Mouse (Mus musculus): ENCODE data around the gene Rph3a. TPM values are rescaled to one million over a fixed set of nuclear protein-coding genes. Genes with fewer than 3 reads are reported as not detected.
"Not testable (repeated sequence)": the region's sequence is repeated elsewhere in the genome, so short reads cannot be mapped to it uniquely, and the experiment has no call there.

The Rph3a gene
- polyA plus RNA-seq, 1 experiment from 2014 or later, result not detected

DNA sequence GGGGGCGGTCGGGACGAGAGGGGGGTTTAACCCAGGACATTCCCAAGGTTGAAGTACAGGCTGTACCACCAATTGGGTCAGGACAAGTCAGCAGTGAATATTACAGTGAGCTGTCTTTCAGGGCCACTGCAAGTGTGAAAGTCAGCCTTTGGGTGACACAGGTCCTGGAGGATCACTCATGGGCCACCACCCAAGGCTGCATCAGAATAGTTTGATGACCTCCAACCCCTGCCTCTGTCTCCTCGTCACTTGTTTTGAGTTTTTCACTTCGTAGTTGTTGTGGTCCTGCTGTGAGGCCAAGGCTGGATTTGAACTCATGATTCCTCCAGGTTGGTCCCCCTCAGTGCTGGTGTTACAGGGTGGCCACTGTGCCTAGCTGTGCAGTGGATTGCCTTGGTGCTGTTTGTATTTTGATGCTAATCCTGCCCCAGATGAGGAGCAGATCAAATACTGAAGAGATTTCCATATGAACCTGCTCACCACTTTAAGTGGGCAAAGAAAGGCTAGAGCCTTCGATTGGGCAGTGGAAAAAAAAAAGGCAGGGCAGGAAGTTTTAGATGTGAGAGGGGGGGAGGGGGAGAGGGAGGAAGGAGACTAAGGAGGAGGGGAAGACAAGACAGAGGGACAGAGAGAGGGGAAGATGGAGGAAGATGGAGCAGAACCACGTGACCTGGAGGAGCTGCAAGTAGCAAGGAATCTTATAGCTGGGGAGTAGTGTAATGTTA, 101.5 kb downstream of the Rph3a start:
- Histone ChIP-seq H3K4me1 (ENCODE audit: insufficient read depth) (no peaks in the 10 kb centered on the region), H3K27me3 (ENCODE audit: insufficient read depth, low read length) (no peaks in the 10 kb centered on the region), H3K4me2 (no peak overlapping the region), H3K4me3 (ENCODE audit: low read depth, low read length) (no peak overlapping the region), H3K27ac (ENCODE audit: low read depth) (no peak overlapping the region), H3K36me3 (ENCODE audit: insufficient read depth) (no peaks in the 10 kb centered on the region), H3K9me3 (ENCODE audit: low read depth, low read length) (no peaks in the 10 kb centered on the region), H3K9ac (no peak overlapping the region)
- DNase-seq (no peak), ATAC-seq (ENCODE audit: insufficient read depth) (no peak)
- 43% methylated on average over 7 of the region's 7 CpGs for WGBS
- TF ChIP-seq CTCF (IDR thresholded peaks at IDR 0.05; ENCODE audit: low read depth), result no peak

DNA sequence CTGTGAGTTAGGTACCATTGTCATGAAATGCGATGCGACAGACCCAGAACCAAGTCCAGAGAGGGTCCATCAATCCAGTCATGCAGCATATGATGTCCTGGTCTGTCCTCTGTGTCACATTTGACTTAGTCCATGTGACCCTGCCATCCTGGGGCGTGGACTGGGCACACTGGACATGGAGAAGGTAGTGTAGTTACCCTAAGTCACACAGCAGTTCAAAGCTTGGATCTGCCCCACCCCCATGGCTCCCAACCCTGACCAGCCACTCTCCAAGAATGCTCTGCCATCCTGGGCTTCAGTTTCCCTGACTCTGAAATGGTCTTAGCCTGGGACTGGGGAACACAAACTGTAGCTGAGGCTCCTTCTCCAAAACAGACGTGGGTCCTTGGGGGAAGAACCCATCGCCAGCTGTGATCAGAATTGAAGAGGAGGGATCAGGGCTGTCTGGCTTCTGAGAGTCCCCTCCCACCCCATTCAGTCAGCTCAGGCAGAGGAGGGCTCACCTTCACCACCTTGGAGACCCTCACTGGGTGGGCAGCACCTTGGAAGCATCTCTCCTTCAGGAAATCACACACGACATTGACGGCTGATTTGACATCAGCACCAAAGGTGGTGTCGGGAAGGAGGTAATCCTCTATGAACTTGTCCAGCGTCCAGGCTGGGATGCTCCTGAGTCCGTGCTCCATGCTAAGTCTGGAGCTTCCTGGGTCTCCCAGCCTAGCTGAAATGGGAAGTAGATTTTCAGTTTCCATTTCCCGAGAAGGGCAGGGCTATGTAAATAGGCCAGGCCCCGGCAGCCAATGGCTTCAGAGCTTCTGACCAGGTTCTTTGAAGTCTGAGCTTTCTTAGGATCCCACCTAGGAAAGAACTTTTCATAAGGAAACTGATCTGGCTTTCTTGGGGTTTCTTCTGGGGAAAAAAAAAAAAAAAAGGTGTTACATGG, 102.8 kb downstream of the Rph3a start, which contains the start of gene Oas1a:
Gene Oas1a, minus strand, starts transcription at position 731 of the 943 bp plus-strand sequence.
- ATAC-seq (ENCODE audit: insufficient read depth), result not testable (repeated sequence)

DNA sequence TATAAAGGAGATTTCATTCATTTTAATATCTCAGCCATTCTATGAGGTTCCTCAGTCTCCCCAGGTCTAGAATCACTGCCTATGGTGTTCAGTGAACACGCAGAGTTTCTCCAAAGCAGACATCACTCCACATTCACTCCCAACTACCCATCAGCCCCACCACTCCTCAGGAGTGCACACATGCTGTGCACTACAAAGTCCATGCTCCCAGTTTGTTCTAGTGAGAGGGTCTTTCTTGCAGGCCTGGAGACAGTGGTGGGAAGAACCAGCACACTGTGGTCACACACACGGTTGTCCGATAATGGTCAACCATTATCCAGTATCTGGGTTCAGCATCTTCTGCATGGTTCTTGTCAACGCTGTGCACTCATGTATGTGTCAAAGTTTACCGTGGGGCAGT, 107.8 kb downstream of the Rph3a start:
- WGBS, result 84% methylated on average over 5 of the region's 5 CpGs
- Histone ChIP-seq H3K27me3 (ENCODE audit: insufficient read depth, low read length) (no peaks in the 10 kb centered on the region), H3K27ac (ENCODE audit: low read depth) (no peak overlapping the region), H3K4me2 (no peak overlapping the region), H3K4me3 (ENCODE audit: low read depth, low read length) (no peak overlapping the region), H3K9me3 (ENCODE audit: low read depth, low read length) (no peaks in the 10 kb centered on the region), H3K9ac (no peak overlapping the region), H3K4me1 (ENCODE audit: insufficient read depth) (no peaks in the 10 kb centered on the region), H3K36me3 (ENCODE audit: insufficient read depth) (no peaks in the 10 kb centered on the region)
- ATAC-seq (ENCODE audit: insufficient read depth), result no peak
- no peak for DNase-seq
- TF ChIP-seq CTCF (IDR thresholded peaks at IDR 0.05; ENCODE audit: low read depth), result no peak

More for the DNA sequence above, 102.8 kb downstream of the Rph3a start, which contains the start of gene Oas1a:
- not testable (repeated sequence) for H3K9me3 ChIP-seq (ENCODE audit: low read depth, low read length); H3K27me3 ChIP-seq (ENCODE audit: insufficient read depth, low read length); H3K36me3 ChIP-seq (ENCODE audit: insufficient read depth); H3K4me3 ChIP-seq (ENCODE audit: low read depth, low read length); H3K4me2 ChIP-seq; H3K9ac ChIP-seq; H3K27ac ChIP-seq (ENCODE audit: low read depth); H3K4me1 ChIP-seq (ENCODE audit: insufficient read depth)
- peak; percentile 16 for DNase-seq
- WGBS, result 33% methylated on average over 8 of the region's 12 CpGs

DNA sequence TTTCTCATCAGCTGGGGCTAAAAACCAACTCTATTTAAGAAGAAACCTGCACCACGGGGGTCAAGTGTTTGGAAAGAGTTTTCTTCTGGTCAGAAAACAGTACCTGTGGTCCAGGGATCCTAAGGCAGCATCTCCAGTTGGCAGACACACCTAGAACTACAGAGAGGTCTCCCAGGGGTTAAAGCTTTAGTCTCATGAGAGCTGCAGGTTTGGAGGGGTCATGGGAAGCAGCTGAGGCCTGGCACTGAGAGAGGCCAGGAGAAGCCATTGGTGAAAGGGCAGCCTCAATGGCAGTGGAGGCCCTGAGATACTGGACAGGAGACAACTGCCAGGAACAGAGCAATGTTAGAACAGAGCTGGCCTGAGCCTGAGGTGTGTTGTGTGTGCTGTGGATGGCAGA, 109.2 kb downstream of the Rph3a start:
- Histone ChIP-seq H3K4me1 (ENCODE audit: insufficient read depth) (no peaks in the 10 kb centered on the region), H3K27me3 (ENCODE audit: insufficient read depth, low read length) (no peaks in the 10 kb centered on the region), H3K4me3 (ENCODE audit: low read depth, low read length) (no peak overlapping the region), H3K36me3 (ENCODE audit: insufficient read depth) (no peaks in the 10 kb centered on the region), H3K9ac (no peak overlapping the region), H3K4me2 (no peak overlapping the region), H3K9me3 (ENCODE audit: low read depth, low read length) (no peaks in the 10 kb centered on the region), H3K27ac (ENCODE audit: low read depth) (no peak overlapping the region)
- no peak for TF ChIP-seq CTCF (IDR thresholded peaks at IDR 0.05; ENCODE audit: low read depth)
- ATAC-seq (ENCODE audit: insufficient read depth) (no peak), DNase-seq (no peak)
- 40% methylated on average over 1 of the region's 1 CpGs for WGBS

DNA sequence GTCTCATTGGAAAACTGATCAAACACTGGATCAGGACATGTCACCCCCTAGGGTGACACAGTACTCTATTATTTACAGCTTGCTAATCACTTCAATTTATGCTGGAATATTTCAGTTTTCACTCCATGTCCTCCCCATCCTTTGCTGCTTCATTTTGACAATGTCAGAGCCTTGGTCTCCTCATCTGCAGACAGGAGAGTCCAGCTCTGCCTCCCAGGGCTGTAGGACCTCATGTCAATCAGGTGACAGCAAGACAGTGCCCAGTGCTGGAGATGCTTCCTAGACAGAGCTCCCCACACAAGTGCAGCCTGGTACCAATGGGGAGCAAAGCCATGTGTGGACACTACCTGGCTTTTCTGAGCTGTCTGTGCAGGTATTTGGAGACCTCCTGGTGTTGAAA, 111.2 kb downstream of the Rph3a start:
- H3K4me3 ChIP-seq (ENCODE audit: low read depth, low read length), result no peak overlapping the region
- no peak for ATAC-seq (ENCODE audit: insufficient read depth)
- no peaks in the 10 kb centered on the region for H3K27me3 ChIP-seq (ENCODE audit: insufficient read depth, low read length)
- DNase-seq, result no peak
- no peaks in the 10 kb centered on the region for H3K36me3 ChIP-seq (ENCODE audit: insufficient read depth)
- H3K9ac ChIP-seq, result no peak overlapping the region
- no peak for TF ChIP-seq CTCF (IDR thresholded peaks at IDR 0.05; ENCODE audit: low read depth)
- no peak overlapping the region for H3K4me2 ChIP-seq
- no peak overlapping the region for H3K27ac ChIP-seq (ENCODE audit: low read depth)
- H3K9me3 ChIP-seq (ENCODE audit: low read depth, low read length), result no peaks in the 10 kb centered on the region
- H3K4me1 ChIP-seq (ENCODE audit: insufficient read depth), result no peaks in the 10 kb centered on the region

DNA sequence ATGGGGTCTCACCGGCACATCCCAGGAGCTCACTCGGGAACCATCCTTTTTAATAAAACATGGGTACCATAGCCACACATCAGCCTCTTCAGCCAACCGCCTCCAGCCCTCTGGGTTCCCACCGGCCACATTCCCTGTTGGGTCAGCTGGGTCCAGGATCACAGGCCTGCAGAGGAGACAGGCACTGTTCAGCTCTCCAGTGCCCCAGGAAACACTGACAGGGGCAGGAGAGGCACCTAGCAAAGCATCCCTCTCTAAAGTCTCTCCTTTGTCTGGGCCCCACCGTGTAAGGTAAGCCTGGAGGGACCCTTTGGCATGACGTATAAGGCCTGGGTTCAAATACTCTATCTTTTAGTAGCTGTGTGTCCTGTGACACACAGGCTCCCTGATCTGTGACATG, 111.6 kb downstream of the Rph3a start:
- ATAC-seq (ENCODE audit: insufficient read depth), result no peak
- no peak for TF ChIP-seq CTCF (IDR thresholded peaks at IDR 0.05; ENCODE audit: low read depth)
- WGBS, result 84% methylated on average over 6 of the region's 6 CpGs
- no peaks in the 10 kb centered on the region for H3K36me3 ChIP-seq (ENCODE audit: insufficient read depth)
- H3K9ac ChIP-seq, result no peak overlapping the region
- no peak overlapping the region for H3K27ac ChIP-seq (ENCODE audit: low read depth)
- no peaks in the 10 kb centered on the region for H3K27me3 ChIP-seq (ENCODE audit: insufficient read depth, low read length)
- no peak overlapping the region for H3K4me3 ChIP-seq (ENCODE audit: low read depth, low read length)
- H3K4me1 ChIP-seq (ENCODE audit: insufficient read depth), result no peaks in the 10 kb centered on the region
- H3K4me2 ChIP-seq, result no peak overlapping the region
- H3K9me3 ChIP-seq (ENCODE audit: low read depth, low read length), result no peaks in the 10 kb centered on the region
- no peak for DNase-seq

DNA sequence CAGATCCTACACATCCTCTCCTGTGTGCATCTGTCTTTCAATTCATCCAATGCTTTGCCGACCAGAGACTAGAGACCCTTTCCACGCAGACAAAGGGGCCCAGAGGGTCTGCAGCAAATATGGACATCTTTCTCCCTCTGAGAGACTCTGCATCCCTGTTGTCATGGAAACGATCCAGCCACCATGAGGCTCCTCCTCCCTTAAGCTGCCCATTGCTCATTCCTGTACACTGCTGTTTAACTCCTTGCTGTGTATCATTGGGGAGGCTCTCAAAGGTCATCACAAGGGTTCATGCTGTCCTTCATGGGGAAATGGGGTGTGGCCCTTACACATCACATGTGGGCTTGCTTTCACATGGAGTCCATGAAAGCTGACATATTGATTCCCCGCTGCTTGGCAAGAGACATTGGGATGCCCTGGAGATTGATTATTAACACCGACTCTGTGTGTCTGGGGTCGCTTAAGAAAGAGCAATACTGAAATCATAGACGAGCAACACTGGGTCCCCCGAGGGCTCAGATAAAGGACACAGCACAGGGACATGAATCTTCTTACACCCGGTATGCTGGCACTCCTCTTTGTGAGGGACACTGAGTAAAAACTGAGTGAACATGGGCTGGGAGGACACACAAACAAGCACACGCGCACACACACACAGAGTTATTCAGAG, 114.5 kb downstream of the Rph3a start:
- 86% methylated on average over 11 of the region's 11 CpGs for WGBS
- ATAC-seq (ENCODE audit: insufficient read depth) (no peak), DNase-seq (no peak)

DNA sequence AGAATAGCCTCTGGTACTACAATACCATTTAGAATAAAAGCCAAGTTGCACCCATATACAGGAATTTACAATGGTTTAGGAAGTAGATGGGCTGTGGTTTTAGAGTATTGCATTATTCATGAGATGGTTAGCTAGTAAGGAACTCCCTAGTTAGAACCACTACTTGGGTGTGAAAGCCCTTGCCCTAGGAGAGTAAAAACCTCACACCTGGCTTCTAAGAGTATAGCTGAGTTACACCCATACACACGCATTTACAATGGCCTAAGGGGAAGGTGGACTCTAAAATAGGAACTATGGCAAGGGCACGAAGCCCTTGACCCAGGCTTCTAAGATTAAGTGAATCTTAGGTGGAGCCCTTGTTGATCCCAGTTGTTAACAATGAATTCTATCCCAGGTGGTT, 115.2 kb downstream of the Rph3a start:
- DNase-seq; H3K4me1 ChIP-seq (ENCODE audit: insufficient read depth); H3K4me2 ChIP-seq; H3K27ac ChIP-seq (ENCODE audit: low read depth); ATAC-seq (ENCODE audit: insufficient read depth); H3K4me3 ChIP-seq (ENCODE audit: low read depth, low read length); H3K36me3 ChIP-seq (ENCODE audit: insufficient read depth); H3K9ac ChIP-seq; H3K9me3 ChIP-seq (ENCODE audit: low read depth, low read length); H3K27me3 ChIP-seq (ENCODE audit: insufficient read depth, low read length): not testable (repeated sequence)
- 66% methylated on average over 2 of the region's 2 CpGs for WGBS

More for the DNA sequence above, 114.5 kb downstream of the Rph3a start:
- TF ChIP-seq CTCF (IDR thresholded peaks at IDR 0.05; ENCODE audit: low read depth), result no peak
- Histone ChIP-seq H3K27ac (ENCODE audit: low read depth) (no peak overlapping the region), H3K36me3 (ENCODE audit: insufficient read depth) (no peaks in the 10 kb centered on the region), H3K4me3 (ENCODE audit: low read depth, low read length) (no peak overlapping the region), H3K9ac (no peak overlapping the region), H3K4me2 (no peak overlapping the region), H3K27me3 (ENCODE audit: insufficient read depth, low read length) (no peaks in the 10 kb centered on the region), H3K4me1 (ENCODE audit: insufficient read depth) (no peaks in the 10 kb centered on the region), H3K9me3 (ENCODE audit: low read depth, low read length) (no peaks in the 10 kb centered on the region)

DNA sequence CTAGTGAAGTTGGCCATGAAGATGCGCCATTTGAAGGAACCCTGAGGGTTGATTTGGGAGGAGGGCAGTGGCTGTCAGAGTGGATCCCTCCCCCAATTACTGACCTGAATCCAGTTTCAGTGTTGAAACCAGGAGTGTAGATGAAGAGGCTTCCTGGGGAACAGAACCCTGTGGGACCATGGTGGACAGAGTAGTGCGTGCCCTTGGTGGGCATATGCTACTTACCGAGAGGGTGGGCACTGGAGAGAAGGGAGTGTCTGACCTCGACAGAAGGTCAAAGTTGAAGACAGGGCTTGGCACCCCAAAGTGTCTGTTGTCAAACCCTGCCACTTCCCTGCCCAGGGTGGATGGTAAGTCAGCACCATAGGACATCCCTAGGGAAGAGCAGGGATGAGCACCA, 116.0 kb downstream of the Rph3a start:
- H3K9ac ChIP-seq; H3K27ac ChIP-seq (ENCODE audit: low read depth); H3K36me3 ChIP-seq (ENCODE audit: insufficient read depth); H3K9me3 ChIP-seq (ENCODE audit: low read depth, low read length); DNase-seq; H3K4me2 ChIP-seq; H3K4me1 ChIP-seq (ENCODE audit: insufficient read depth); ATAC-seq (ENCODE audit: insufficient read depth); H3K27me3 ChIP-seq (ENCODE audit: insufficient read depth, low read length); H3K4me3 ChIP-seq (ENCODE audit: low read depth, low read length): not testable (repeated sequence)
- WGBS, result 82% methylated on average over 4 of the region's 4 CpGs

All from lung, embryonic 14.5 days (tissue).